Mouse (Mus musculus) lung, adult 18-20 months (tissue): ENCODE data around the gene Nup214.

Experiments used
- DNase-seq, 2 experiments: peaks; one replicate each; pipeline ENCODE4 v3.0.0; 2022; ENCODE audit warnings: mixed read lengths in 2 of 2

Gene Nup214

GRCm38 (mm10) chr2:31974141-31974808, at the start of gene Nup214:
TSS of gene Nup214 (plus strand) at chr2:31974436.
- DNase-seq = peak; percentile 98 to 99

DNA sequence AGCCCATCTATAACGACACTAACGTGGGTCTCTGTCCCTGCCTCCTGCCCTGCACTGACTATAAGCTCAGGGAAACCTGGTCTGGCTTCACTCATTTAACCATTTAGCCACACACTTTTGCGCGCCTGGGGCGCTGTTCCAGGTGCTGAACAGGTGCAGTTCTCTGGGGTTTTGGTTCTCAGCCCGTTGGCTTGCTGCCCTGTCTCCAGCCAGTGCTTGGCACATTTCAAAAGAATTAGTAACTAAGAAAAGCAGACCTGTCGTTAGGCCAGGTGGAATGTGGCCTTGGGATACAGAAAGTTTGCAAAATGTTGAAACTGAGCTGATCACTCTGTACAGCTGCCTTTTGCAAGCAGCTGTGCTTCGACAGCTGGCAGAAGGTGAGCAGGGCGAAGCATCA, 49.4 kb upstream of the Nup214 start:
- DNase-seq = peak; percentile 36 to 44

- DNase-seq = no peak
Measured at GRCm38 (mm10) chr2:31925936-31926335, 48.3 kb upstream of the Nup214 start.

- DNase-seq = no peak
Measured at GRCm38 (mm10) chr2:31929664-31930063, 44.6 kb upstream of the Nup214 start.

DNA sequence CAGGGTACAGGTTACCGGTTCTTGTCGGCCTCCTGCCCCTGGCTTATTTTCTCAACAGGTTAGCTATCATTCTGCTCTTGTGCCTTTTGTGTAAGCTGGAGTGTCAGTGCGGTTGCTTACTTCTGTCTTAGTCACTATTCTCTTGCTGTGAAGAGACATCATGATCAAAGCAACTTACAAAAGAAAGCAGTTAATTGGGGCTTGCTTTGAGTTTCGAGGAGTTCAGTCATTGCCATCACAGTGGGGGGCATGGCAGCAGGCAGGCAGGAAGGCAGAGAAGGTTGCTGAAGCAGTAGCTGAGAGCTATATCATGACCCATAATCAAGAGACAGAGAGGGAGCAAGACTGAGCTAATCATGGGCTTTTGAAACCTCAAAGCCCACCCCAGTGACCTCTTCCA, 39.7 kb upstream of the Nup214 start:
- no peak for DNase-seq

GRCm38 (mm10) chr2:31935054-31935453, 39.2 kb upstream of the Nup214 start:
- no peak for DNase-seq

DNA sequence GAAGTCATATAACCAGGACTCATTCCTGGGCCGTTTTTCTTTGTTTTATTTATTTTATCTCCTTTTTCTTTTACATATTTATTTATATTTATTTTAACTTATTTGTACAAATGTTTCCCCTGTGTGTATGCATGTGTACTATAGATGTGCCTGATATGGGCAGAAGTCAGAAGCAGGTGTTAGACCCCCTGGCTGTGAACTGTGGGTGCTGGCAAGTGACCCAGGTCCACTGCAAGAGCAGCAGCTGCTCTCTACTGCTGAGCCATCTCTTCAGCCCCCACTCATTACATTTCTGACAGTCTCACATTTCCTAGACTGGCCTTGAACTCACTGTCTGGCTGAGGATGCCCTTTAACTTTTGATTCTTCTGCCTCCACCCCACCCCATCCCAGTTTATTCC, 35.9 kb upstream of the Nup214 start:
- no peak for DNase-seq

DNA sequence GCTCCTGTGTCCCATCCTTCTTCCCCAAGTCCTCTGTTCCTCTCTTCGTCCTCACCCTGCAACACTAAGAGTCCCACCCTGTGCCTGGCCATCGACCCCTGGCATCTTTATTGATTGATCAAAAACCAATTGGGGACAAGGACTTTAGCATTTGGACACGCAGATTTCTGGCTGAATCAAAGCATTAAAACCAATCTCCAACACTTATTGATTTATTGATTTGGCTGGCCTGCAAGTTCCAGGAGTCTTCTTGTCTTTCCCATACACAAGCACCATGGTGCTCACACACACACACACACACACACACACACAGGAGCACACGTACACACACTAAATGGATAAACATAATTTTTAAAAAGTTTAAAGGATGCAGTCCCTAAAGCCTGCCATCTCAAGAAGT, 31.2 kb upstream of the Nup214 start:
- no peak for DNase-seq

DNA sequence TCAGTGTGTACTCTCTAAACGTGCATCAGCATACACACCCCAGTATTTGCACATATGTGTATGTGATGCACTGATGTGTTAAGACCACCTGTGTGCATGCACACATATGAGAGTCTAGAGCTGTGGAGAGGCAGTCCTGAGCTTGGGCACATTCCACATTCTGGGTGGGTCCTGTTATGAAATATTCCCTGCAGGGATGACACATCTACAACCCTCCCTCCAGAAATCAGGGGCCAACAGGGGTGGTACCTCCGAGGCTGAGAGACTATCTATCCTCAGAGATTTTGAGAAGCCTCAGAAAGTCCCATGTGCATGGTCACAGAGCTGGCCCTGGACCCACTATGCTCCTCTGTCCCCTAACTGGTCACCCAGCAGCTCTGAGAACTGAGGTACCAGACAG, 28.7 kb upstream of the Nup214 start:
- DNase-seq = no peak

DNA sequence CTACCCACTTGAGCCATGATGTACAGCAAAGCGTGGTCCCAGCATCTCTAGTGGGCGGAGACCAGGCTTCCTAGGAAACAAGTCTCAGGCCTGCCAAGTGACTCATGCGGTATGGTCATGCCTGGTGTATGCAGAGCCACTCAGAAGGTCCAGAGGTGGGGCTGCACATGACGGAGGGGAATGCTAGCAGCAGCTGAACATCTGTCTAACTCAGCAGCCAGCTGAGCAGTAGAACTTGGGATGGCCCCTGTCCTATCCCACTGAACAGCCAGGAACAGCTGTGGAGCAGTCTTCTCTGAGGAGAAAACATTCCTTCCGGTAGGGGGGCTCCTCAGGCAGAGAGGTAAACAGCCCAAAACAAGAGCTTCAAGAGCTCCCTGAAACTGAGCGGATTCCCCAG, 25.8 kb upstream of the Nup214 start:
- peak in 1 of 2 experiments; percentile 12 for DNase-seq

GRCm38 (mm10) chr2:31948801-31949200, 25.4 kb upstream of the Nup214 start:
- DNase-seq = no peak

DNA sequence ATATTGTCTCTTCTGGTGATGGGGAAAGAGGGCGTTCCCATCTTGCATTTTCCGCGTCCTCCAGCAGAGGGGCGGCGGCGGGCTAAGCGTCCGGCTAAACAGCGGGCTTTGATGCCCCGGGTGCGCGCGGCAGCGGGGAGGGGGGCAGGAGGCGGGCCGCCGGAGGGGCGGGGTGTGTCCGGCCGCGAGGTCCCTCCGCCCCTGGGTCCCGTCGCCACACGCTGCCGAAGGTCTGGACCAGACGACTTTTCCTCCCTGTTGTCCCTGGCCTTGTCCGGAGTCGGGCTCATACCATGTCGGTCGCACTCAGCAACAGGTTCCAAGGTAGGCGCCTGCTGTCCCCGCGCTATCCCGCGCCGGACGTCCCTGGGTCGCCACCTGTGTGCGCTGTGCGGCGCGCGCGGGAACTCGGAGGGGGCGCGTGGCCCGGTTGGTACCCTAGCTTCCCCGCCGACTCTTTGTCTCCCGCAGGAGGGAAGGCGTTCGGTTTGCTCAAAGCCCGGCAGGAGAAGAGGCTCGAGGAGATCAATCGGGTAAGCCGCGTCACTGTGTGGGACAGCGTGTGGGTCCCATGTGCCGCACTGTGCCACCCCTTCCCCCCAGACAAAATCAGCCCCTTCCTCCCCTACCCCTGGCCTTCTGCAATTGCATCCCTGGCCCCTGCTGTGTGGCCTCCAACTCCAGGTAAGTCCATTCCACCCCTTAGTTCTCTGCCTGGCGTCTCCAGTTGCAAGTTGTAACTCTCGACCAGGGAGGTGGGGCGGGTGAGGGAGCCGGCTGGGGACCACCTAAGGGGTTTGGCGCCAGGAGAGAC, 24.0 kb upstream of the Nup214 start, which contains the start of gene Aif1l:
Aif1l (plus strand) TSS at position 82 of the 814 bp plus-strand sequence.
- DNase-seq = peak; percentile 23 to 64

DNA sequence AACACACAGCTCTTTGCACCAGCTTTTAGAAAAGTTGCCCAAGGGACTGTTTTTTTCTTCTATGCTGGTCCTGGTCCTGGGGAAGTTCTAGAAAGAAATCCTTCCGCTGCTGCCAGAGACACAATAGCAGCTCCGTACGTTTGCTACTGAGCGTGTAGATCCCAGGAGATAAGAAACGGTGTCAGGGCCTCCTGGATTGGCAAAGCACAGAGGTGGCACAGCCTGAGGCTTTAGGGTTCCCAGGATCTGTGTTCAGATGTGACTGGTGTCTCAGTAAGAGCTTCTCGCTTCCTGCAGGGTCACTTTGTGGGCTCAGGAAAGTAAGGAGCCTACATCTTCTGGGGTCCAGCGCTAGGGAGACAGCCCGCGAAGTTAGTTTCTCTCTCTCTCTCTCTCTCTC, 23.3 kb upstream of the Nup214 start:
- no peak for DNase-seq

GRCm38 (mm10) chr2:31952236-31952635, 22.0 kb upstream of the Nup214 start:
- DNase-seq = no peak

- DNase-seq = no peak
Measured at GRCm38 (mm10) chr2:31952725-31953124, 21.5 kb upstream of the Nup214 start.

GRCm38 (mm10) chr2:31953687-31954086, 20.5 kb upstream of the Nup214 start:
- DNase-seq = no peak

DNA sequence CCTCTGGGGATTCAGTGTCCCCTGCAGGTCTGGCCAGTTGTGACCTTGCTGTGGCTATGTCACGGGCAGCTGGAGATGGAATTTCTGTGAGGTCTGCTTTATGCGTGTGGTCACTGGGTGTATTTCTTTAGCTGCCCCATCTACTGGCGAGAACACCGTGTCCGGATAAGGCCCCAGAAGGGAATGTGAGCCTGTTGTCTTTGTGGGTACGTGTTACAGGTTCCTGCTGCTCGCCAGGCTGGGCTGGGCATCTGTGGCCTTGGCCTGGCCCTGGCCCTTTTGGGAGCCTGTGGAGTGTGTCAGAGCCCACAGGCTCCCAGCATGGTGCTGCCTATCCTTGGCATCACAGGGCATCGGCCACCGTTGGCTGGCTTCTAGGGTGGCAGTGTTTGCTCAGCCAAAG, 19.5 kb upstream of the Nup214 start:
- DNase-seq = no peak

DNA sequence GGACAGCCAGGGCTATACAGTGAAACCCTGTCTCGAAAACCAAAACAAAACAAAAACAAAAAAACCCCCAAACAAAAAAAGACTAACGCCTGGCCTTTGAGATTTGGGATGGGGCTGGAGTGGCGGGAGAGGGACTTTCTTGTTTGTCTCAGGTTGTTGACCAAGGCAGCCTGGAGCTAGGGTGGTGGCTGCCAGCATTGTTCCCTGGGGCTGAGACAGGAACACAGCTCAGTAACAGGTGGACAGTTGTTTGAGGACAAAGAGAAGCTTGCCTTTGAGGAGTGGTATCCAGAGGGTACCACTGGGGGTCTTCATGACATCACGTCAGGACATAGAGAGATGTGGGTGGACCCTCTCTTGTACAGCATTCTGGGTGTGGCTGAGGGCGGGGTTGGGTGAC, 18.6 kb upstream of the Nup214 start:
- no peak for DNase-seq

- DNase-seq = no peak
Measured at GRCm38 (mm10) chr2:31957211-31957610, 17.0 kb upstream of the Nup214 start.

GRCm38 (mm10) chr2:31960986-31961385, 13.2 kb upstream of the Nup214 start:
- DNase-seq = no peak

DNA sequence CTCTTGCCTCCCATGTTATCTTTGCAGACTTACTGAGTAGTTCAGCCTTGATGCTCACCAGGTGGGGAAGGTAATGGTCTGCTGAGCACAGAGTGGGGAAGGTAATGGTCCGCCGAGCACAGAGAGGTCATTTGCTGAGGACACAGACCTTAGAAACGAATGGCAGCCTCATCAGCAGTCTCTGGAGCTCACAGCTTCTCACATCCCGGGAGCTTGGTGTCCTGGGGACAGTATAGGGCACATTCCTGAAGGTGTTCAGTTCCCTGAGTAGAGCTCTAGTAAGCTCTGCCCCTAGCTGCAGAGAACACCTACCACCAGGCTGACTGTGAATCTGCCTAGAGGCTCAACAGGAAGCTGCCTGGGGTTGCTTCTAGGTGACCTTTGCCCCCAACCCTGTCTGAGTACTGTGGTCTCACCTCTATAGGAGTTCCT, 12.4 kb upstream of the Nup214 start:
- DNase-seq = no peak

- DNase-seq = peak; percentile 48 to 58
Measured at GRCm38 (mm10) chr2:31962501-31963224, 11.6 kb upstream of the Nup214 start.

DNA sequence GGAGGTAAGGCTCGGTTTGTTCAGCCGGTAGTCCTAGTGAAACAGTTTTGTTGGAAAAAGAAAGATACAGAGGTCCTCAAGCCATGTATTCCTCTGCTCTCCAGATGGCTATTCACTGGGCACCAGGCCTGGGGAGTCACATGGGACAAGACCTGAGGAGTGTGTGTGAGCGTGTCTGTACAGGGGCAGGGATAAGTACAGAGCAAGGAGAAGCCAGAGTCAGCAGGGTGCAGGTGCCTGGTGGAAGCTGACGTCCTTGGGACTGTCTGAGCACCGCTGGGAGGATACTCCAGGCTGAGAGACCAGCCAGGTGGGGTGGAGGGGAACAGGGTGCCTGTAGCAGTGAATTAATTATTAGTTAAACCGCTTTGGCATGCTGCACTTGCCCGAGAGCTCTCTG, 10.7 kb upstream of the Nup214 start:
- peak in 1 of 2 experiments; percentile 17 for DNase-seq

- DNase-seq = no peak
Measured at GRCm38 (mm10) chr2:31964191-31964590, 10.0 kb upstream of the Nup214 start.
